ENCODE assay signal across 7 mouse cellular contexts in the genomic region with DNA sequence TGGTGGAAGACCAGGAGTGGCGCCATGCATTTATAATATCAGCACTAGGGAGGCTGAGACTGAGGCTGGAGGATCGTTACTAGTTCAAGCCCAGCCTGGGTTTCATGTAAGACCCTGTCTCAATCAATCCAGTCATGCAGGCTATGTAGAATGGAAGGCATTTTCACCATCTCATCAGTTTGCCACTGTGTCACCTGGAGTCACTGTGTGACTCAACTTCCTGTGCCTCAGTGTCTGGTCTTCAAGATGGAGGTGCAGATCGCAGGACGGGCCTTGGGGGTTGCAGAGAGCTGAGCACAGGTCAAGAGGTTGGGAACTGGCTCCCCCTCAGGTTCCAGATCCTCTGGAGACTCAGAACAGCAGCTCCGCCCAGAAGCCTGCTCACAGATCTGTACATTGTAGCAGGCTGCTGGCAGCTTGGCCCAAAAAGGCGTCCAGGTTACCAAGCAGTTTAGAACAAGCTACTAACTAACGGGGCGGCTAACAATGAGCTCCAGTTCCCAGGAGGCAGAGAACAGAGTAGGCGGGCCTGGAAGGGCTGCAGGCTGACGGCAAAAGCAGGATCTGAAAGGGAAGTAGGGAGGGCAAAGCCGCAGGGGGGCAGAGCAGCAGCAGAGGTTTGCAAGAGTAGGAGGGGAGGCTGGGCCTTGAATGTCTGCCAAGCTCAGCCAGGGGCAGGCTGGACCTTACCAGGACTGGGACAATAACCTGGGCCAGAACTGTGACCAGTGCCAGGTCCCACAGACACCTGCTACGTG. TPM values are rescaled to one million over a fixed set of nuclear protein-coding genes. Genes with fewer than 3 reads are reported as not detected.
DNase-seq lines count a peak whose midpoint lies in the region; ATAC-seq and TF ChIP-seq lines count a peak whose summit lies in the region.

No protein-coding gene starts in this region.

- no peak overlapping the region for H3K9ac ChIP-seq in forebrain, embryonic 16.5 days (replicated peaks; ENCODE audit: low read depth, low read length)
- H3K9ac ChIP-seq in limb, embryonic 13.5 days, result no peak overlapping the region

- intact Hi-C loops in gastrocnemius, adult 2 months (cut with DNase I), result no loop called here

- no peaks in the 10 kb centered on the region for H3K27me3 ChIP-seq in forebrain, embryonic 16.5 days (replicated peaks; ENCODE audit: control insufficient read depth, insufficient read depth, low read length)
- H3K27me3 ChIP-seq in limb, embryonic 13.5 days, result no peaks in the 10 kb centered on the region

- H3K4me1 ChIP-seq in forebrain, embryonic 16.5 days (replicated peaks; ENCODE audit: control insufficient read depth, insufficient read depth, low read length), result peaks cover 13% of the 10 kb centered on the region
- H3K4me1 ChIP-seq in limb, embryonic 13.5 days, result peaks cover 12% of the 10 kb centered on the region

- H3K36me3 ChIP-seq in forebrain, embryonic 16.5 days (ENCODE audit: control insufficient read depth, insufficient read depth), result no peaks in the 10 kb centered on the region
- H3K36me3 ChIP-seq in limb, embryonic 13.5 days, result no peaks in the 10 kb centered on the region

- peak; percentile 31 for DNase-seq in urinary bladder, postnatal 14 days (ENCODE audit: low spot score)
- no peak for DNase-seq in urinary bladder, adult 18-20 months (ENCODE audit: low spot score in 2 of 2)
- DNase-seq in testis, postnatal 14 days (ENCODE audit: low spot score), result peak; percentile 83
- no peak for DNase-seq in gastrocnemius, adult 2 months
- DNase-seq in adipocyte (ENCODE audit: low spot score), result no peak

- H3K4me3 ChIP-seq in forebrain, embryonic 16.5 days (replicated peaks; ENCODE audit: low read length), result no peak overlapping the region
- no peak overlapping the region for H3K4me3 ChIP-seq in limb, embryonic 13.5 days
- H3K4me3 ChIP-seq in gastrocnemius, adult 2 months, result no peak overlapping the region

- H3K9me3 ChIP-seq in forebrain, embryonic 16.5 days (ENCODE audit: control insufficient read depth, low read length), result no peaks in the 10 kb centered on the region
- no peaks in the 10 kb centered on the region for H3K9me3 ChIP-seq in limb, embryonic 13.5 days

- H3K27ac ChIP-seq in forebrain, embryonic 16.5 days (ENCODE audit: low read length), result no peak overlapping the region
- peak overlapping the region; percentile 28; the same call in 1 of the 2 replicates for H3K27ac ChIP-seq in limb, embryonic 13.5 days
- H3K27ac ChIP-seq in gastrocnemius, adult 2 months, result no peak overlapping the region

- no peak for TF ChIP-seq CTCF in gastrocnemius, adult 2 months (IDR thresholded peaks at IDR 0.05)

- H3K4me2 ChIP-seq in forebrain, embryonic 16.5 days (ENCODE audit: low read length), result no peak overlapping the region
- H3K4me2 ChIP-seq in limb, embryonic 13.5 days (replicated peaks), result no peak overlapping the region

- ATAC-seq in forebrain, embryonic 16.5 days, result peak; percentile 47; the same call in 1 of the 2 replicates
- ATAC-seq in limb, embryonic 13.5 days (ENCODE audit: low FRiP score, low read depth), result no peak

- WGBS in forebrain, embryonic 16.5 days, result 28% methylated on average over 12 of the region's 12 CpGs
- 41% methylated on average over 12 of the region's 12 CpGs for WGBS in limb, embryonic 13.5 days

RNA-seq across cellular contexts. Expression of a gene that starts 14.0 kb away (rescaled TPM):
- 4.5 and 5.5 TPM in 2 replicates for polyA plus RNA-seq in forebrain, embryonic 16.5 days (2015; fragmentation: Nextera tagmentation; extraction: Ambion mirVana)
- 8.0 and 8.7 TPM in 2 replicates for polyA plus RNA-seq in limb, embryonic 13.5 days (2015; fragmentation: Nextera tagmentation; extraction: Ambion mirVana)
- total RNA-seq in gastrocnemius, adult 2 months (2021), result 1 to 10 TPM; 1.9 TPM

RNA-seq across cellular contexts. Expression of a gene that starts 38.3 kb away (rescaled TPM):
- polyA plus RNA-seq in forebrain, embryonic 16.5 days (2015; fragmentation: Nextera tagmentation; extraction: Ambion mirVana), result 3.6 and 5.1 TPM in 2 replicates
- polyA plus RNA-seq in limb, embryonic 13.5 days (2015; fragmentation: Nextera tagmentation; extraction: Ambion mirVana), result 11.3 and 12.5 TPM in 2 replicates
- 1 to 10 TPM; 1.4 to 1.7 TPM for total RNA-seq in gastrocnemius, adult 2 months (2021)

Comparison
In these comparisons a context has a peak if more than half of its experiments do, and no peak if none do; other contexts are left out.
1. DNase-seq: peak in urinary bladder, postnatal 14 days (single experiment) and testis, postnatal 14 days (single experiment); none in urinary bladder, adult 18-20 months (0 of 2), gastrocnemius, adult 2 months (single experiment) and adipocyte (single experiment).